Mouse (Mus musculus) thymus, postnatal 0 days (tissue): Measurements from ENCODE around the gene Gnpat. TPM values are rescaled to one million over a fixed set of nuclear protein-coding genes. Genes with fewer than 3 reads are reported as not detected.

Experiments used
- DNase-seq: peaks from one replicate; pipeline ENCODE4 v3.0.0-alpha.2; 2015; ENCODE audit warnings: low spot score
- polyA plus RNA-seq: library from polyadenylated mRNA; unstranded; fragments of >200 nt; fragmentation: Nextera tagmentation; extraction: Ambion mirVana; gene quantifications from 2 replicates; pipeline ENCODE4 v1.2.1, GENCODE M21; 2015

Gene Gnpat
- polyA plus RNA-seq: 78.2 and 78.9 TPM in 2 replicates

GRCm38 (mm10) chr8:124862321-124863162 lies at the start of gene Gnpat, which contains the start of gene 2810004N23Rik:
Gene Gnpat (plus strand): TSS chr8:124863033.
Gene 2810004N23Rik (minus strand): TSS chr8:124863120.
- peak; percentile 91 for DNase-seq

DNA sequence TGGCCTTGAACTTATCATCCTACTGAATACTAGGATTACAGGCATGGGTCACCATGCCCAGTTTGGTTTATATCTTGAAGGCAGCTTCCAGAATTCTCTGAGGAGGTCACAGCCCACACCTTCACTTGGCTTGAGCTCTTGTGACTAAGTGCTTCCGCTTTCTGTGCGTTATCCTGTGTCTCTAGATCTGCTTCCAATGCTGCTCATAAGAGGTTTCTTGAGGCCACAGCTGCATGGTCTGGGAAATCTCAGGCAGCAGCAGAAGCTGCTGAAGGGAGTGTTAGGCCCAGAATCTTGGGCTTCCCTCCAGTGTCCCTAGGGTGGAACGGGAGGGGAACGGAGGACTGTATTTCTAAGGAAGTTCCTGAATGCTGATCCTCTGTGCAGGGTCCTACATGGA lies 49.5 kb upstream of the Gnpat start:
- no peak for DNase-seq

GRCm38 (mm10) chr8:124815870-124816269 lies 47.0 kb upstream of the Gnpat start:
- DNase-seq: no peak

GRCm38 (mm10) chr8:124816866-124817265 lies 46.0 kb upstream of the Gnpat start:
- no peak for DNase-seq

DNA sequence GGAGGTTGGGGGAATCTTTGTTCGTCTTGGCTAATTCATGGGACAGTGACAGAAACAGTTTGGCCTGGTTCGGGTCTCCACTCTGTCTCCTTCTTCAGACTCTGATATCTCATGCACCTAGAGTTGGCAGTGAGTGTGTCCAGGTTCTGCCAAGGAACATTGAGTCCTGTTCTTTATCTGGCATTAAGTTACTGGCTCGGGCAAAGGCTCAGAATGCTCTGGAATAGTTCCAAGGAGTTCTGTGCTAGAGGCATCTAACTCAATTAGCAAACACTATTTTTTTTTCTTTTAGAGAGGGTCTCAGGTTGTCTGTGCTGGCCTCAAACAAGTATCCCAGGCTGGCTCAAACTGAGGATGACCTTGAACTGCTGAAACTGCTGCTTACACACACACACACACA lies 45.5 kb upstream of the Gnpat start:
- DNase-seq: no peak

GRCm38 (mm10) chr8:124819612-124820115 lies 43.2 kb upstream of the Gnpat start:
- no peak for DNase-seq

DNA sequence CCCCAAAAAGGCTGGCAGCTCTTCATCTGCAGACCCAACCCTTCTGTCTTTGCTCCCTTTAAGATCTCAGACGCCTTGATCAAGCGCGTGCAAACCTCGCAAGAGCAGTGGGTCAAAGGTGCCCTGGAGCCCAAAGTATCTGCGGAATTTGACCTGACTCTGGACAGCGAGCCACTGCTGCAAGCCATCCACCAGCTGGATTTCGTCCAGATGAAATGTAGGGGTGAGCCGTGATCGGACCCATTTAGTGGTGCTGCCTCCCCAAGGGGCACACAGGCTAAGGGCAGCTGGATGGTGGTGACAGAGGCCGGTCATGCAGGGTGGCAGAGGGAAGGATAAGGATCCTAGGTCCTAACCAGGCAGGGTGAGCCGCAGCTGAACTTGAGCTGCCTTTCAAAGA lies 42.7 kb upstream of the Gnpat start:
- no peak for DNase-seq

GRCm38 (mm10) chr8:124823497-124823896 lies 39.3 kb upstream of the Gnpat start:
- DNase-seq: no peak

GRCm38 (mm10) chr8:124826658-124827057 lies 36.2 kb upstream of the Gnpat start:
- no peak for DNase-seq

DNA sequence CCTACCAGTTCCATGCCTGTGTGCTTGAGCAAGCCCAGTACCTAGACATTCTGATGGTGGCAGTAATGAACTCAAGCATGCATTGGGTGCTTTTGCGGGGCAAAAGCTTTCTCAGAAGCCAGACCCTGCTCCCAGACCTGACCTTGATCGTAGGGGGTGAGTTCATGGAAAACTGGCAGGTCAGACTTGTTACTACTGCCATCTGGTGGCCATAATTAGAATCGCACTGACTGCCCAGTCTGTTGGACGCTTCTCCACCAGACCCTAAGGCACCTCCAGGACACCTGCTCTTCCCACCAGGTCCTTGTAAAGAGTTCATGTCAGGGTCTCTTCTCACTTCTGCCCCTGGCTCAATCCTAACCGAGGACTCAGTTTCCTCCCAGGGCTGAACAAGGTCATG lies 35.4 kb upstream of the Gnpat start:
- DNase-seq: peak; percentile 32

- DNase-seq: no peak
Observed at GRCm38 (mm10) chr8:124828561-124829240, 34.1 kb upstream of the Gnpat start.

- DNase-seq: no peak
Observed at GRCm38 (mm10) chr8:124830050-124830449, 32.8 kb upstream of the Gnpat start.

GRCm38 (mm10) chr8:124831531-124831930 lies 31.3 kb upstream of the Gnpat start:
- DNase-seq: no peak

DNA sequence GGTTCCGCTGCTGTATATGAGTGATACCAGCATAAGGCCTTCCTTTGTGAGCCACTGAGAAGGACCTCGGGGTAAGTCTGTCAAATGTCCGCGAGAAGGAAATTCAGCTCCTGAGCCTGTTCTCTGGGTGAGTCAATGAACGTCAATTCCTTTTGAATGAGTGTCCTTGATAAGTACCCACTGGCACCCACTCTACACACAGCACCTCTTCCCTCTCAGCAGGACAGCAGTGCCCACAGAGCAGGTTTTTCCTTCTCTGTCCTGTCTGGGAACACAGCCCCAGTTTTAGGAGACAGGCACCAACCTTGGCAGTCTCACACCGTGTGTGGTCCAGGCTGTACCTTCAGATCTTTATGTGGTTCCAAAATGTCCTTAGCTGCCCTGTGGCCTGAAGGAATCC lies 30.9 kb upstream of the Gnpat start:
- DNase-seq: no peak

GRCm38 (mm10) chr8:124833430-124834205 lies 29.2 kb upstream of the Gnpat start:
- DNase-seq: no peak

GRCm38 (mm10) chr8:124835848-124836247 lies 27.0 kb upstream of the Gnpat start:
- DNase-seq: no peak

DNA sequence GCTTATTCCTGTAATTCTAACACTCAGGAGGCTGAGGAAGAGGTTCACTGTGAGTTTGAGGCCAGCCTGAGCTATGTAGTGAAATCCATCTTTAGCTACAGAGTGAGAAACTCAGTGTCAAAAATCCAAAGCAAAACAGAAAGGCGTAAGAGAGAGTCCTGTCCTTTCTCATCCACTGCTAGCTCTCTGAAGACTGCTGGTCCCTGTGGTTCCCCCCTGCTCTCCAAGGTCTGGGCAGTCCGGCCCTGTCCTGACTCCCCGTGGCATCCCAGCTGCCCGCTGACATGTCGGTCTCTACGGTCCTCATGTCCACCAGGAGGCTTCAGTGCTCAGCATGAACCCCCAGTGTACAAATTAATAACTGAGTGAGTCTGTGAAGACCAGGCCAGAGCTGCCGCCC lies 26.6 kb upstream of the Gnpat start:
- no peak for DNase-seq

GRCm38 (mm10) chr8:124836907-124837306 lies 25.9 kb upstream of the Gnpat start:
- DNase-seq: no peak

GRCm38 (mm10) chr8:124837956-124838355 lies 24.9 kb upstream of the Gnpat start:
- no peak for DNase-seq

GRCm38 (mm10) chr8:124839371-124839770 lies 23.5 kb upstream of the Gnpat start:
- no peak for DNase-seq

DNA sequence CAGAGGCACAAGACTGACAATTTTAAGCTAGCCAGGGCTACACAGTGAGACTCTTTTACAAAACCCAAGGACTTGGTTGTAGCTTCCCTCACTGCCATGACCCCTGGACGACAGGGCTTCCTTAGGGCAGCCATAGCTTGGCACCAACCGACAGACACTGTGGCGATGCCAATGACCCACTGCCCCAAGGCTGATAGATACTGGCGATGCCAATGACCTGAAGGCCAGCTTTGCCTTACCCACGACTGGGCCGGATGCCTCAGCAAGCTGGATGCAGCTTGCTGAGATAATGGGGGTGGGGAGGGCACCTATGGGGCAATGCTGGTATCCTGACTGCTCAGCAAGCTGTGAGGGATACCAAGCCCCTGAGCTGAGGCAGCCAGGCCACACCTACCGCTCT lies 21.9 kb upstream of the Gnpat start:
- DNase-seq: no peak

GRCm38 (mm10) chr8:124841775-124842174 lies 21.1 kb upstream of the Gnpat start:
- no peak for DNase-seq
